Mouse (Mus musculus): ENCODE measurements around the gene Slc25a23. TPM values are rescaled to one million over a fixed set of nuclear protein-coding genes. Genes with fewer than 3 reads are reported as not detected.
A peak's percentile ranks its signal among the peaks of the same experiment; 100 is the strongest.

Gene Slc25a23
- polyA plus RNA-seq, 1 experiment from 2014 or later = 7.4 TPM

GRCm38 (mm10) chr17:56997029-56997667 is 62.5 kb downstream of the Slc25a23 start, which contains the start of gene Alkbh7:
TSS of gene Alkbh7 (plus strand) at chr17:56997339.
- whole genome bisulfite sequencing = under 1% methylated on average over 38 of the region's 38 CpGs
- H3K36me3 ChIP-seq (ENCODE audit: control insufficient read depth, insufficient read depth, low read length) = peaks cover 24% of the 10 kb centered on the region
- H3K27ac ChIP-seq (ENCODE audit: low read length) = peak within 1 kb of the TSS; percentile 53; the same call in 1 of the 2 replicates
- no peaks in the 10 kb centered on the region for H3K9me3 ChIP-seq (replicated peaks; ENCODE audit: control insufficient read depth, low read length)
- peak within 1 kb of the TSS; percentile 72 for H3K4me3 ChIP-seq (replicated peaks; ENCODE audit: low read length)
- ATAC-seq (ENCODE audit: insufficient read depth, low FRiP score) = peak; percentile 99
- peak within 1 kb of the TSS; percentile 80 for H3K4me2 ChIP-seq (ENCODE audit: low read depth, low read length)
- no peaks in the 10 kb centered on the region for H3K27me3 ChIP-seq (ENCODE audit: control insufficient read depth, insufficient read depth, low read length)
- H3K9ac ChIP-seq (ENCODE audit: low read length) = peak within 1 kb of the TSS; percentile 73
- H3K4me1 ChIP-seq (ENCODE audit: control insufficient read depth, insufficient read depth, low read length) = peaks cover 8% of the 10 kb centered on the region; the same call in 1 of the 2 replicates

DNA sequence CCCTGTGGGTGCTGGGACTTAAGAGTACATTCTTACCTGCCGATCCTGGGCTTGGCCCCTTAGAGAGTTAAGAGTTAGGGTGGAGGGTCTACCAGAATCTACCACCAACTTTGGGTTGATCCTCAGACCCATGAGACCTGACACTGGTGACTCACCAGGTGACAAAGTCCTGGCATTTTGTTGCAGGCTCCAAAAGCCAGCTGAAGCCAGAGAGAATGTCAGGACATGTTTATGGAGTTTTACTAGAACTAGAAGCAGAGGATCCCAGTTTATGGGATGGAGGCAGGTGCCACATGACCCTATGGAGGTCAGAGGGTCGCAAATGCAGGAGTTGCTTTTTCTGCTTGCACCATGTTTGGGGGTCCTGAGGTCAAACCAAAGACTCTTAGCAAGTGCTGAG is 63.2 kb downstream of the Slc25a23 start:
- peak overlapping the region; percentile 72; the same call in 1 of the 2 replicates for H3K4me3 ChIP-seq (replicated peaks; ENCODE audit: low read length)
- peaks cover 8% of the 10 kb centered on the region; the same call in 1 of the 2 replicates for H3K4me1 ChIP-seq (ENCODE audit: control insufficient read depth, insufficient read depth, low read length)
- H3K9ac ChIP-seq (ENCODE audit: low read length) = no peak overlapping the region
- no peaks in the 10 kb centered on the region for H3K27me3 ChIP-seq (ENCODE audit: control insufficient read depth, insufficient read depth, low read length)
- H3K36me3 ChIP-seq (ENCODE audit: control insufficient read depth, insufficient read depth, low read length) = peaks cover 24% of the 10 kb centered on the region
- ATAC-seq (ENCODE audit: insufficient read depth, low FRiP score) = no peak
- 63% methylated on average over 2 of the region's 2 CpGs for WGBS
- H3K27ac ChIP-seq (ENCODE audit: low read length) = no peak overlapping the region
- H3K9me3 ChIP-seq (replicated peaks; ENCODE audit: control insufficient read depth, low read length) = no peaks in the 10 kb centered on the region
- H3K4me2 ChIP-seq (ENCODE audit: low read depth, low read length) = peak overlapping the region; percentile 80

- Histone ChIP-seq H3K27ac (ENCODE audit: low read length) (no peak overlapping the region), H3K36me3 (ENCODE audit: control insufficient read depth, insufficient read depth, low read length) (peaks cover 23% of the 10 kb centered on the region), H3K4me2 (ENCODE audit: low read depth, low read length) (no peak overlapping the region), H3K4me3 (replicated peaks; ENCODE audit: low read length) (no peak overlapping the region), H3K27me3 (ENCODE audit: control insufficient read depth, insufficient read depth, low read length) (no peaks in the 10 kb centered on the region), H3K9ac (ENCODE audit: low read length) (no peak overlapping the region), H3K9me3 (replicated peaks; ENCODE audit: control insufficient read depth, low read length) (no peaks in the 10 kb centered on the region), H3K4me1 (ENCODE audit: control insufficient read depth, insufficient read depth, low read length) (peaks cover 15% of the 10 kb centered on the region)
- 89% methylated on average over 8 of the region's 8 CpGs for WGBS
- no peak for ATAC-seq (ENCODE audit: insufficient read depth, low FRiP score)
These were observed 64.6 kb downstream of the Slc25a23 start for GRCm38 (mm10) chr17:56995046-56995445.

Other genes with a start within 250 kb of the Slc25a23 start
- gene Rfx2, start 228.8 kb downstream of the Slc25a23 start, polyA plus RNA-seq (2015; fragmentation: Nextera tagmentation; extraction: Ambion mirVana) = 5.5 and 6.5 TPM in 2 replicates
- not detected in 2 replicates for gene Acsbg2, start 185.4 kb downstream of the Slc25a23 start, polyA plus RNA-seq (2015; fragmentation: Nextera tagmentation; extraction: Ambion mirVana)
- 0.45 and 0.60 TPM in 2 replicates for gene 1700061G19Rik, start 184.4 kb downstream of the Slc25a23 start, polyA plus RNA-seq (2015; fragmentation: Nextera tagmentation; extraction: Ambion mirVana)
- 22.4 and 25.5 TPM in 2 replicates for gene Mllt1, start 124.4 kb downstream of the Slc25a23 start, polyA plus RNA-seq (2015; fragmentation: Nextera tagmentation; extraction: Ambion mirVana)
- 0.46 and 1.0 TPM in 2 replicates for gene Acer1, start 77.7 kb downstream of the Slc25a23 start, polyA plus RNA-seq (2015; fragmentation: Nextera tagmentation; extraction: Ambion mirVana)
- 129 and 130 TPM in 2 replicates for gene Clpp, start 69.6 kb downstream of the Slc25a23 start, polyA plus RNA-seq (2015; fragmentation: Nextera tagmentation; extraction: Ambion mirVana)
- 31.1 and 35.7 TPM in 2 replicates for gene Alkbh7, start 62.5 kb downstream of the Slc25a23 start, polyA plus RNA-seq (2015; fragmentation: Nextera tagmentation; extraction: Ambion mirVana)
- 0.56 TPM in 1 of 2 replicates, not detected in the other for gene Pspn, start 59.8 kb downstream of the Slc25a23 start, polyA plus RNA-seq (2015; fragmentation: Nextera tagmentation; extraction: Ambion mirVana)
- 58.0 and 63.2 TPM in 2 replicates for gene Gtf2f1, start 48.6 kb downstream of the Slc25a23 start, polyA plus RNA-seq (2015; fragmentation: Nextera tagmentation; extraction: Ambion mirVana)
- 0.67 and 0.90 TPM in 2 replicates for gene Gm17949, start 48.4 kb downstream of the Slc25a23 start, polyA plus RNA-seq (2015; fragmentation: Nextera tagmentation; extraction: Ambion mirVana)
- 18.6 and 20.1 TPM in 2 replicates for gene Khsrp, start 28.3 kb downstream of the Slc25a23 start, polyA plus RNA-seq (2015; fragmentation: Nextera tagmentation; extraction: Ambion mirVana)
- not detected in 2 replicates for gene Slc25a41, start 18.2 kb downstream of the Slc25a23 start, polyA plus RNA-seq (2015; fragmentation: Nextera tagmentation; extraction: Ambion mirVana)
- 62.6 and 65.5 TPM in 2 replicates for gene Crb3, start 758 bp downstream of the Slc25a23 start, polyA plus RNA-seq (2015; fragmentation: Nextera tagmentation; extraction: Ambion mirVana)
- gene Dennd1c, start 18.7 kb upstream of the Slc25a23 start, polyA plus RNA-seq (2015; fragmentation: Nextera tagmentation; extraction: Ambion mirVana) = 6.3 and 6.6 TPM in 2 replicates
- gene Tubb4a, start 27.9 kb upstream of the Slc25a23 start, polyA plus RNA-seq (2015; fragmentation: Nextera tagmentation; extraction: Ambion mirVana) = 20.5 and 21.9 TPM in 2 replicates
- gene Tnfsf9, start 45.5 kb upstream of the Slc25a23 start, polyA plus RNA-seq (2015; fragmentation: Nextera tagmentation; extraction: Ambion mirVana) = 9.2 and 10.4 TPM in 2 replicates
- 0.17 TPM in 1 of 2 replicates, not detected in the other for gene Cd70, start 89.9 kb upstream of the Slc25a23 start, polyA plus RNA-seq (2015; fragmentation: Nextera tagmentation; extraction: Ambion mirVana)
- 0.31 and 0.53 TPM in 2 replicates for gene Tnfsf14, start 134.3 kb upstream of the Slc25a23 start, polyA plus RNA-seq (2015; fragmentation: Nextera tagmentation; extraction: Ambion mirVana)
- 17.0 and 19.5 TPM in 2 replicates for gene C3, start 168.3 kb upstream of the Slc25a23 start, polyA plus RNA-seq (2015; fragmentation: Nextera tagmentation; extraction: Ambion mirVana)
- 50.0 and 52.0 TPM in 2 replicates for gene Gpr108, start 188.6 kb upstream of the Slc25a23 start, polyA plus RNA-seq (2015; fragmentation: Nextera tagmentation; extraction: Ambion mirVana)
- 45.4 and 46.9 TPM in 2 replicates for gene Trip10, start 189.6 kb upstream of the Slc25a23 start, polyA plus RNA-seq (2015; fragmentation: Nextera tagmentation; extraction: Ambion mirVana)
- gene Vav1, start 219.2 kb upstream of the Slc25a23 start, polyA plus RNA-seq (2015; fragmentation: Nextera tagmentation; extraction: Ambion mirVana) = 3.9 and 5.8 TPM in 2 replicates

Data from stomach, embryonic 16.5 days (tissue).